Mouse (Mus musculus): ENCODE measurements at regions not wholly inside any gene's neighbourhood (a gene's known extent, or its start where the extent isn't known, plus 50 kb on each side); places are given as distances from the start of the nearest gene placed in this dataset.

GRCm38 (mm10) chr1:189092819-189093218 is 85.2 kb upstream of the Kctd3 start:
- Histone ChIP-seq H3K4me3 (ENCODE audit: insufficient read depth, poor library complexity, severe bottlenecking) (no peak overlapping the region), H3K79me3 (ENCODE audit: low read depth) (no peaks in the 10 kb centered on the region), H3ac (ENCODE audit: control insufficient read depth, insufficient read length, low read depth) (no peak overlapping the region), H3K79me2 (ENCODE audit: control insufficient read depth, insufficient read depth) (no peaks in the 10 kb centered on the region), H3K36me3 (ENCODE audit: control insufficient read depth, insufficient read depth) (no peaks in the 10 kb centered on the region), H3K27me3 (ENCODE audit: control insufficient read depth, insufficient read depth, insufficient read length) (no peaks in the 10 kb centered on the region)
- TF ChIP-seq MYOD1 (IDR thresholded peaks at IDR 0.05; ENCODE audit: control insufficient read depth, insufficient read length, low read depth): no peak
- no peak for TF ChIP-seq CTCF (IDR thresholded peaks at IDR 0.05; ENCODE audit: control insufficient read depth, insufficient read depth, insufficient read length)
- no peak for TF ChIP-seq USF1 (IDR thresholded peaks at IDR 0.05; ENCODE audit: low read depth)
- no peak for TF ChIP-seq CEBPB (IDR thresholded peaks at IDR 0.05; ENCODE audit: low read depth)
- no peak for TF ChIP-seq MAX (IDR thresholded peaks at IDR 0.05)
- TF ChIP-seq FOSL1 (IDR thresholded peaks at IDR 0.05; ENCODE audit: insufficient read depth, low read length, poor library complexity, severe bottlenecking): no peak
- no peak for TF ChIP-seq MYOG (IDR thresholded peaks at IDR 0.05; ENCODE audit: control insufficient read depth, extremely low read depth, insufficient read length)

DNA sequence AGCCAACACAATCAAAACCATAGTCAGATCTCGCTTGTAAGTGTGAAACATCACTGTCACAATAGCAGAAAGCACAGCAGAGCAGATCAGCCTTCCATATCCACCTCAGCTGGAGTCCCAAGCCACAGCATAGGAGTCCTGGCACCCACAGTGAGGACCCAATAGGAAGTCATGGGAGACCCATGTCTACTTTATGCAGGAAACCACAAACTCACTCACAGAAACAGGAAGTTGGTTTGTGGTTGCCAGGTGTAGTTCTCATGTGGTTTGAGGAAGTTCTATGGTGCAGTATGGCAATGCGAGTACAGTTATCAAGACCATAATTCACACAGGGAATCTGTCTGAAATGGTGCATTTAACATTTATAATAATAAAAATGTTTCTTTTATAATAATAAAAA is 77.6 kb upstream of the Kctd3 start:
- Histone ChIP-seq H3ac (ENCODE audit: control insufficient read depth, insufficient read length, low read depth) (no peak overlapping the region), H3K79me3 (ENCODE audit: low read depth) (no peaks in the 10 kb centered on the region), H3K36me3 (ENCODE audit: control insufficient read depth, insufficient read depth) (no peaks in the 10 kb centered on the region), H3K79me2 (ENCODE audit: control insufficient read depth, insufficient read depth) (no peaks in the 10 kb centered on the region), H3K4me3 (ENCODE audit: insufficient read depth, poor library complexity, severe bottlenecking) (no peak overlapping the region), H3K27me3 (ENCODE audit: control insufficient read depth, insufficient read depth, insufficient read length) (no peaks in the 10 kb centered on the region)
- TF ChIP-seq MYOD1 (IDR thresholded peaks at IDR 0.05; ENCODE audit: control insufficient read depth, insufficient read length, low read depth): no peak
- no peak for TF ChIP-seq CTCF (IDR thresholded peaks at IDR 0.05; ENCODE audit: control insufficient read depth, insufficient read depth, insufficient read length)
- no peak for TF ChIP-seq USF1 (IDR thresholded peaks at IDR 0.05; ENCODE audit: low read depth)
- no peak for TF ChIP-seq CEBPB (IDR thresholded peaks at IDR 0.05; ENCODE audit: low read depth)
- no peak for TF ChIP-seq FOSL1 (IDR thresholded peaks at IDR 0.05; ENCODE audit: insufficient read depth, low read length, poor library complexity, severe bottlenecking)
- no peak for TF ChIP-seq MYOG (IDR thresholded peaks at IDR 0.05; ENCODE audit: control insufficient read depth, extremely low read depth, insufficient read length)
- TF ChIP-seq MAX (IDR thresholded peaks at IDR 0.05): no peak

GRCm38 (mm10) chr1:189081267-189081666 is 73.6 kb upstream of the Kctd3 start:
- Histone ChIP-seq H3K36me3 (ENCODE audit: control insufficient read depth, insufficient read depth) (no peaks in the 10 kb centered on the region), H3K27me3 (ENCODE audit: control insufficient read depth, insufficient read depth, insufficient read length) (no peaks in the 10 kb centered on the region), H3K79me2 (ENCODE audit: control insufficient read depth, insufficient read depth) (no peaks in the 10 kb centered on the region), H3ac (ENCODE audit: control insufficient read depth, insufficient read length, low read depth) (no peak overlapping the region), H3K79me3 (ENCODE audit: low read depth) (no peaks in the 10 kb centered on the region), H3K4me3 (ENCODE audit: insufficient read depth, poor library complexity, severe bottlenecking) (no peak overlapping the region)
- TF ChIP-seq MYOD1 (IDR thresholded peaks at IDR 0.05; ENCODE audit: control insufficient read depth, insufficient read length, low read depth) (no peak), CEBPB (IDR thresholded peaks at IDR 0.05; ENCODE audit: low read depth) (no peak), FOSL1 (IDR thresholded peaks at IDR 0.05; ENCODE audit: insufficient read depth, low read length, poor library complexity, severe bottlenecking) (no peak), USF1 (IDR thresholded peaks at IDR 0.05; ENCODE audit: low read depth) (no peak), MYOG (IDR thresholded peaks at IDR 0.05; ENCODE audit: control insufficient read depth, extremely low read depth, insufficient read length) (no peak), CTCF (IDR thresholded peaks at IDR 0.05; ENCODE audit: control insufficient read depth, insufficient read depth, insufficient read length) (no peak), MAX (IDR thresholded peaks at IDR 0.05) (no peak)

DNA sequence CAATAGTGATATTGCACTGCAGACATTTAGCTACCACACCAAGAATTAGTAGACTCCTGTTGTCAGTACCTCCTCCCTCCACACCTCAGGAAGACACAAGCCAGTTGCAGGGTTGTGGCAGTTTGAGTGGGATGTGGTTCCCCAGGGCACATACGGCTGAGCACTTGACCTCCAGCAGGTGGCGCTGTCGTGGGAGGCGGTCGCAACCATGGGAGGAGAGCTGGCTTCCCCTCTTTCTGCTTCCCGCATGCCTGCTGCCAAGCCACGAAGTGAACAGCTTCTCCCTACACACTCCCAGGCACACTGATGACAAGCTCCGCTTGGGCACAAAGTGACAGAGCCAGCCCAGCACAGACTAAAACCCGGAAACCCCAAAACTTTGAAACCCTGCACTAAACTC is 73.2 kb upstream of the Kctd3 start:
- H3K27me3 ChIP-seq (ENCODE audit: control insufficient read depth, insufficient read depth, insufficient read length): no peaks in the 10 kb centered on the region
- TF ChIP-seq MYOG (IDR thresholded peaks at IDR 0.05; ENCODE audit: control insufficient read depth, extremely low read depth, insufficient read length) (no peak), USF1 (IDR thresholded peaks at IDR 0.05; ENCODE audit: low read depth) (no peak), CTCF (IDR thresholded peaks at IDR 0.05; ENCODE audit: control insufficient read depth, insufficient read depth, insufficient read length) (peak; percentile 86), MYOD1 (IDR thresholded peaks at IDR 0.05; ENCODE audit: control insufficient read depth, insufficient read length, low read depth) (no peak), FOSL1 (IDR thresholded peaks at IDR 0.05; ENCODE audit: insufficient read depth, low read length, poor library complexity, severe bottlenecking) (no peak), CEBPB (IDR thresholded peaks at IDR 0.05; ENCODE audit: low read depth) (no peak), MAX (IDR thresholded peaks at IDR 0.05) (no peak)
- no peaks in the 10 kb centered on the region for H3K36me3 ChIP-seq (ENCODE audit: control insufficient read depth, insufficient read depth)
- H3K4me3 ChIP-seq (ENCODE audit: insufficient read depth, poor library complexity, severe bottlenecking): no peak overlapping the region
- H3K79me3 ChIP-seq (ENCODE audit: low read depth): no peaks in the 10 kb centered on the region
- no peaks in the 10 kb centered on the region for H3K79me2 ChIP-seq (ENCODE audit: control insufficient read depth, insufficient read depth)
- H3ac ChIP-seq (ENCODE audit: control insufficient read depth, insufficient read length, low read depth): no peak overlapping the region

GRCm38 (mm10) chr1:189079451-189080410 is 72.1 kb upstream of the Kctd3 start:
- Histone ChIP-seq H3K4me3 (ENCODE audit: insufficient read depth, poor library complexity, severe bottlenecking) (no peak overlapping the region), H3K36me3 (ENCODE audit: control insufficient read depth, insufficient read depth) (no peaks in the 10 kb centered on the region)
- no peak for TF ChIP-seq USF1 (IDR thresholded peaks at IDR 0.05; ENCODE audit: low read depth)
- no peak for TF ChIP-seq MAX (IDR thresholded peaks at IDR 0.05)
- no peak for TF ChIP-seq MYOG (IDR thresholded peaks at IDR 0.05; ENCODE audit: control insufficient read depth, extremely low read depth, insufficient read length)
- no peak for TF ChIP-seq MYOD1 (IDR thresholded peaks at IDR 0.05; ENCODE audit: control insufficient read depth, insufficient read length, low read depth)

More at GRCm38 (mm10) chr1:189079451-189080410, 72.1 kb upstream of the Kctd3 start:
- Histone ChIP-seq H3K79me2 (ENCODE audit: control insufficient read depth, insufficient read depth) (no peaks in the 10 kb centered on the region), H3ac (ENCODE audit: control insufficient read depth, insufficient read length, low read depth) (no peak overlapping the region), H3K27me3 (ENCODE audit: control insufficient read depth, insufficient read depth, insufficient read length) (no peaks in the 10 kb centered on the region), H3K79me3 (ENCODE audit: low read depth) (no peaks in the 10 kb centered on the region)

Measured in C2C12 (cell line).